Comparison of ENCODE assay signal across 8 mouse cellular contexts in genomic region chr3:123162289-123163191, GRCm38 (mm10).
DNase-seq lines count a peak whose midpoint lies in the region; ATAC-seq and TF ChIP-seq lines count a peak whose summit lies in the region.

No protein-coding gene starts in this region.

- no peak for TF ChIP-seq POLR2A in small intestine, adult 2 months (IDR thresholded peaks at IDR 0.05; ENCODE audit: low read depth, low read length)

- peaks cover 26% of the 10 kb centered on the region for H3K4me1 ChIP-seq in kidney, embryonic 14.5 days (ENCODE audit: control insufficient read depth, insufficient read depth, low read length)
- H3K4me1 ChIP-seq in intestine, embryonic 14.5 days (replicated peaks; ENCODE audit: control insufficient read depth, insufficient read depth, low read length), result peaks cover 49% of the 10 kb centered on the region
- peaks cover 2% of the 10 kb centered on the region; the same call in 1 of the 2 replicates for H3K4me1 ChIP-seq in small intestine, adult 2 months (ENCODE audit: control insufficient read depth, insufficient read depth, insufficient read length, low read length)

- peak overlapping the region; percentile 8; the same call in 1 of the 2 replicates for H3K9ac ChIP-seq in kidney, embryonic 14.5 days (ENCODE audit: low read depth, low read length)
- H3K9ac ChIP-seq in intestine, embryonic 14.5 days (ENCODE audit: low read length), result peak overlapping the region; percentile 17; the same call in 1 of the 2 replicates

- no peak overlapping the region for H3K4me3 ChIP-seq in gastrocnemius, adult 2 months
- H3K4me3 ChIP-seq in kidney, embryonic 14.5 days (ENCODE audit: low read length), result no peak overlapping the region
- no peak overlapping the region for H3K4me3 ChIP-seq in intestine, embryonic 14.5 days (ENCODE audit: low read depth, low read length)
- no peak overlapping the region for H3K4me3 ChIP-seq in small intestine, adult 2 months (ENCODE audit: low read depth, low read length)
- no peak overlapping the region for H3K4me3 ChIP-seq in left cerebral cortex, adult 2 months

- 28% methylated on average over 6 of the region's 6 CpGs for WGBS in kidney, embryonic 14.5 days
- 20% methylated on average over 6 of the region's 6 CpGs for WGBS in intestine, embryonic 14.5 days
- 45% methylated on average over 6 of the region's 6 CpGs for WGBS in small intestine, adult 2 months

- intact Hi-C loops in gastrocnemius, adult 2 months (cut with DNase I), result loop anchor here (5.0 kb wide), 1 partner anchor 210 kb away; no protein-coding TSS in a partner anchor
- intact Hi-C loops in left cerebral cortex, adult 2 months (cut with DNase I), result no loop called here

- no peaks in the 10 kb centered on the region for H3K9me3 ChIP-seq in kidney, embryonic 14.5 days (ENCODE audit: control insufficient read depth, low read length)
- H3K9me3 ChIP-seq in intestine, embryonic 14.5 days (ENCODE audit: control insufficient read depth, low read length), result no peaks in the 10 kb centered on the region

- DNase-seq in gastrocnemius, adult 2 months, result no peak
- no peak for DNase-seq in gastrocnemius, postnatal 10 days
- no peak for DNase-seq in kidney, adult 8-10 months
- DNase-seq in intestine, embryonic 14.5 days (ENCODE audit: low spot score), result no peak
- no peak for DNase-seq in left cerebral cortex, adult 2 months (ENCODE audit: extremely low spot score in 1 of 2, low spot score in 2 of 2)
- DNase-seq in urinary bladder, adult 18-20 months (ENCODE audit: low spot score in 2 of 2), result no peak

- H3K36me3 ChIP-seq in kidney, embryonic 14.5 days (ENCODE audit: control insufficient read depth, insufficient read depth, low read length), result no peaks in the 10 kb centered on the region
- no peaks in the 10 kb centered on the region for H3K36me3 ChIP-seq in intestine, embryonic 14.5 days (ENCODE audit: control insufficient read depth, insufficient read depth, low read length)
- H3K36me3 ChIP-seq in small intestine, adult 2 months (ENCODE audit: control insufficient read depth, insufficient read depth, low read length), result no peaks in the 10 kb centered on the region

- TF ChIP-seq CTCF in gastrocnemius, adult 2 months (IDR thresholded peaks at IDR 0.05), result no peak
- TF ChIP-seq CTCF in small intestine, adult 2 months (IDR thresholded peaks at IDR 0.05; ENCODE audit: extremely low read depth, insufficient read length, insufficient replicate concordance, low read depth, low read length), result no peak
- no peak for TF ChIP-seq CTCF in left cerebral cortex, adult 2 months (IDR thresholded peaks at IDR 0.05)

- H3K27me3 ChIP-seq in kidney, embryonic 14.5 days (ENCODE audit: control insufficient read depth, insufficient read depth, low read length), result no peaks in the 10 kb centered on the region
- no peaks in the 10 kb centered on the region for H3K27me3 ChIP-seq in intestine, embryonic 14.5 days (replicated peaks; ENCODE audit: control insufficient read depth, insufficient read depth, low read length)
- H3K27me3 ChIP-seq in small intestine, adult 2 months (ENCODE audit: control insufficient read depth, insufficient read depth, low read length), result no peaks in the 10 kb centered on the region

- no peak overlapping the region for H3K4me2 ChIP-seq in kidney, embryonic 14.5 days (replicated peaks; ENCODE audit: low read depth, low read length)
- 0 out of 2 replicates have a peak overlapping the region, but pooled peaks have one; percentile 11 for H3K4me2 ChIP-seq in intestine, embryonic 14.5 days (ENCODE audit: low read length)

- 0 out of 2 replicates have a peak, but pooled peaks have one; percentile 26 for ATAC-seq in kidney, embryonic 14.5 days (ENCODE audit: low FRiP score, low TSS enrichment)
- peak; percentile 46 for ATAC-seq in intestine, embryonic 14.5 days (replicated peaks; ENCODE audit: low FRiP score, low TSS enrichment, low read depth)

- H3K27ac ChIP-seq in gastrocnemius, adult 2 months, result peak overlapping the region; percentile 38
- peak overlapping the region; percentile 74 for H3K27ac ChIP-seq in kidney, embryonic 14.5 days (ENCODE audit: low read depth, low read length)
- peak overlapping the region; percentile 93 for H3K27ac ChIP-seq in intestine, embryonic 14.5 days (ENCODE audit: low read depth)
- H3K27ac ChIP-seq in small intestine, adult 2 months (ENCODE audit: insufficient read depth, low read depth, low read length), result peak overlapping the region; percentile 36
- no peak overlapping the region for H3K27ac ChIP-seq in left cerebral cortex, adult 2 months
